Mouse (Mus musculus): ENCODE measurements around the gene Tbck. TPM values are rescaled to one million over a fixed set of nuclear protein-coding genes. Genes with fewer than 3 reads are reported as not detected.

The Tbck gene
- polyA plus RNA-seq, 1 experiment from 2014 or later: 21.6 TPM

- Histone ChIP-seq H3K36me3 (ENCODE audit: control insufficient read depth, insufficient read depth, low read length) (no peaks in the 10 kb centered on the region), H3K4me1 (ENCODE audit: control insufficient read depth, insufficient read depth, low read length) (no peaks in the 10 kb centered on the region), H3K4me2 (replicated peaks; ENCODE audit: low read depth, low read length) (no peak overlapping the region), H3K9me3 (ENCODE audit: control insufficient read depth, low read length) (no peaks in the 10 kb centered on the region), H3K27ac (ENCODE audit: low read depth, low read length) (no peak overlapping the region), H3K9ac (ENCODE audit: low read depth, low read length) (no peak overlapping the region), H3K4me3 (ENCODE audit: low read length) (no peak overlapping the region), H3K27me3 (ENCODE audit: control insufficient read depth, insufficient read depth, low read length) (no peaks in the 10 kb centered on the region)
- ATAC-seq (ENCODE audit: low FRiP score, low TSS enrichment): no peak
- 89% methylated on average over 2 of the region's 2 CpGs for WGBS
These were observed 97.2 kb downstream of the Tbck start for GRCm38 (mm10) chr3:132781103-132781502.

- Histone ChIP-seq H3K4me1 (ENCODE audit: control insufficient read depth, insufficient read depth, low read length) (no peaks in the 10 kb centered on the region), H3K36me3 (ENCODE audit: control insufficient read depth, insufficient read depth, low read length) (no peaks in the 10 kb centered on the region), H3K27me3 (ENCODE audit: control insufficient read depth, insufficient read depth, low read length) (no peaks in the 10 kb centered on the region), H3K4me2 (replicated peaks; ENCODE audit: low read depth, low read length) (no peak overlapping the region), H3K9ac (ENCODE audit: low read depth, low read length) (no peak overlapping the region), H3K27ac (ENCODE audit: low read depth, low read length) (no peak overlapping the region), H3K9me3 (ENCODE audit: control insufficient read depth, low read length) (no peaks in the 10 kb centered on the region), H3K4me3 (ENCODE audit: low read length) (no peak overlapping the region)
- no peak for ATAC-seq (ENCODE audit: low FRiP score, low TSS enrichment)
- 91% methylated on average over 1 of the region's 1 CpGs for WGBS
These were observed 99.1 kb downstream of the Tbck start for GRCm38 (mm10) chr3:132783087-132783486.

GRCm38 (mm10) chr3:132784732-132785131 lies 100.8 kb downstream of the Tbck start:
- no peak for ATAC-seq (ENCODE audit: low FRiP score, low TSS enrichment)
- Histone ChIP-seq H3K36me3 (ENCODE audit: control insufficient read depth, insufficient read depth, low read length) (no peaks in the 10 kb centered on the region), H3K9ac (ENCODE audit: low read depth, low read length) (no peak overlapping the region), H3K27ac (ENCODE audit: low read depth, low read length) (no peak overlapping the region), H3K4me1 (ENCODE audit: control insufficient read depth, insufficient read depth, low read length) (no peaks in the 10 kb centered on the region), H3K4me3 (ENCODE audit: low read length) (no peak overlapping the region), H3K4me2 (replicated peaks; ENCODE audit: low read depth, low read length) (no peak overlapping the region), H3K9me3 (ENCODE audit: control insufficient read depth, low read length) (no peaks in the 10 kb centered on the region), H3K27me3 (ENCODE audit: control insufficient read depth, insufficient read depth, low read length) (no peaks in the 10 kb centered on the region)
- WGBS: 87% methylated on average over 6 of the region's 6 CpGs

- Histone ChIP-seq H3K9me3 (ENCODE audit: control insufficient read depth, low read length) (no peaks in the 10 kb centered on the region), H3K4me2 (replicated peaks; ENCODE audit: low read depth, low read length) (no peak overlapping the region), H3K27me3 (ENCODE audit: control insufficient read depth, insufficient read depth, low read length) (no peaks in the 10 kb centered on the region), H3K9ac (ENCODE audit: low read depth, low read length) (no peak overlapping the region), H3K36me3 (ENCODE audit: control insufficient read depth, insufficient read depth, low read length) (no peaks in the 10 kb centered on the region), H3K4me1 (ENCODE audit: control insufficient read depth, insufficient read depth, low read length) (no peaks in the 10 kb centered on the region), H3K27ac (ENCODE audit: low read depth, low read length) (no peak overlapping the region), H3K4me3 (ENCODE audit: low read length) (no peak overlapping the region)
- 91% methylated on average over 3 of the region's 3 CpGs for WGBS
- no peak for ATAC-seq (ENCODE audit: low FRiP score, low TSS enrichment)
These were observed 102.7 kb downstream of the Tbck start for GRCm38 (mm10) chr3:132786690-132787089.

GRCm38 (mm10) chr3:132787775-132788174 lies 103.8 kb downstream of the Tbck start:
- no peaks in the 10 kb centered on the region for H3K4me1 ChIP-seq (ENCODE audit: control insufficient read depth, insufficient read depth, low read length)
- no peak overlapping the region for H3K4me2 ChIP-seq (replicated peaks; ENCODE audit: low read depth, low read length)
- no peak overlapping the region for H3K9ac ChIP-seq (ENCODE audit: low read depth, low read length)
- ATAC-seq (ENCODE audit: low FRiP score, low TSS enrichment): no peak
- H3K36me3 ChIP-seq (ENCODE audit: control insufficient read depth, insufficient read depth, low read length): no peaks in the 10 kb centered on the region
- no peak overlapping the region for H3K4me3 ChIP-seq (ENCODE audit: low read length)
- H3K27me3 ChIP-seq (ENCODE audit: control insufficient read depth, insufficient read depth, low read length): no peaks in the 10 kb centered on the region
- H3K9me3 ChIP-seq (ENCODE audit: control insufficient read depth, low read length): no peaks in the 10 kb centered on the region
- WGBS: 91% methylated on average over 4 of the region's 4 CpGs
- no peak overlapping the region for H3K27ac ChIP-seq (ENCODE audit: low read depth, low read length)

- H3K27me3 ChIP-seq (ENCODE audit: control insufficient read depth, insufficient read depth, low read length): no peaks in the 10 kb centered on the region
- ATAC-seq (ENCODE audit: low FRiP score, low TSS enrichment): no peak
- WGBS: 75% methylated on average over 4 of the region's 4 CpGs
These were observed 107.2 kb downstream of the Tbck start for GRCm38 (mm10) chr3:132791140-132791539.

GRCm38 (mm10) chr3:132800196-132800595 lies 116.3 kb downstream of the Tbck start:
- WGBS: 93% methylated on average over 1 of the region's 1 CpGs

More at GRCm38 (mm10) chr3:132791140-132791539, 107.2 kb downstream of the Tbck start:
- Histone ChIP-seq H3K4me1 (ENCODE audit: control insufficient read depth, insufficient read depth, low read length) (no peaks in the 10 kb centered on the region), H3K9me3 (ENCODE audit: control insufficient read depth, low read length) (no peaks in the 10 kb centered on the region), H3K9ac (ENCODE audit: low read depth, low read length) (no peak overlapping the region), H3K36me3 (ENCODE audit: control insufficient read depth, insufficient read depth, low read length) (no peaks in the 10 kb centered on the region; the same call in 1 of the 2 replicates), H3K4me2 (replicated peaks; ENCODE audit: low read depth, low read length) (no peak overlapping the region), H3K27ac (ENCODE audit: low read depth, low read length) (no peak overlapping the region), H3K4me3 (ENCODE audit: low read length) (no peak overlapping the region)

GRCm38 (mm10) chr3:132801910-132802309 lies 118.0 kb downstream of the Tbck start:
- H3K4me2 ChIP-seq (replicated peaks; ENCODE audit: low read depth, low read length): no peak overlapping the region
- H3K9me3 ChIP-seq (ENCODE audit: control insufficient read depth, low read length): no peaks in the 10 kb centered on the region
- no peak overlapping the region for H3K4me3 ChIP-seq (ENCODE audit: low read length)
- H3K27ac ChIP-seq (ENCODE audit: low read depth, low read length): no peak overlapping the region
- H3K4me1 ChIP-seq (ENCODE audit: control insufficient read depth, insufficient read depth, low read length): no peaks in the 10 kb centered on the region
- H3K27me3 ChIP-seq (ENCODE audit: control insufficient read depth, insufficient read depth, low read length): no peaks in the 10 kb centered on the region
- no peak overlapping the region for H3K9ac ChIP-seq (ENCODE audit: low read depth, low read length)
- ATAC-seq (ENCODE audit: low FRiP score, low TSS enrichment): no peak
- WGBS: 93% methylated on average over 3 of the region's 3 CpGs
- H3K36me3 ChIP-seq (ENCODE audit: control insufficient read depth, insufficient read depth, low read length): peaks cover 6% of the 10 kb centered on the region

More at GRCm38 (mm10) chr3:132800196-132800595, 116.3 kb downstream of the Tbck start:
- no peak for ATAC-seq (ENCODE audit: low FRiP score, low TSS enrichment)
- Histone ChIP-seq H3K36me3 (ENCODE audit: control insufficient read depth, insufficient read depth, low read length) (peaks cover 6% of the 10 kb centered on the region), H3K27me3 (ENCODE audit: control insufficient read depth, insufficient read depth, low read length) (no peaks in the 10 kb centered on the region), H3K9ac (ENCODE audit: low read depth, low read length) (no peak overlapping the region), H3K9me3 (ENCODE audit: control insufficient read depth, low read length) (no peaks in the 10 kb centered on the region), H3K27ac (ENCODE audit: low read depth, low read length) (no peak overlapping the region), H3K4me3 (ENCODE audit: low read length) (no peak overlapping the region), H3K4me1 (ENCODE audit: control insufficient read depth, insufficient read depth, low read length) (no peaks in the 10 kb centered on the region), H3K4me2 (replicated peaks; ENCODE audit: low read depth, low read length) (no peak overlapping the region)

- WGBS: 57% methylated on average over 2 of the region's 2 CpGs
- H3K27ac ChIP-seq (ENCODE audit: low read depth, low read length): 0 out of 2 replicates have a peak overlapping the region, but pooled peaks have one; percentile 17
- no peak for ATAC-seq (ENCODE audit: low FRiP score, low TSS enrichment)
These were observed 124.1 kb downstream of the Tbck start for GRCm38 (mm10) chr3:132807888-132808579.

More at GRCm38 (mm10) chr3:132807888-132808579, 124.1 kb downstream of the Tbck start:
- Histone ChIP-seq H3K27me3 (ENCODE audit: control insufficient read depth, insufficient read depth, low read length) (no peaks in the 10 kb centered on the region), H3K4me2 (replicated peaks; ENCODE audit: low read depth, low read length) (no peak overlapping the region), H3K36me3 (ENCODE audit: control insufficient read depth, insufficient read depth, low read length) (peaks cover 4% of the 10 kb centered on the region; the same call in 1 of the 2 replicates), H3K9ac (ENCODE audit: low read depth, low read length) (no peak overlapping the region), H3K9me3 (ENCODE audit: control insufficient read depth, low read length) (no peaks in the 10 kb centered on the region), H3K4me1 (ENCODE audit: control insufficient read depth, insufficient read depth, low read length) (no peaks in the 10 kb centered on the region), H3K4me3 (ENCODE audit: low read length) (no peak overlapping the region)
